Mouse (Mus musculus): Measurements from ENCODE around the gene Olfr393. TPM values are rescaled to one million over a fixed set of nuclear protein-coding genes. Genes with fewer than 3 reads are reported as not detected.

The Olfr393 gene
- polyA plus RNA-seq (2014; fragmentation: Nextera tagmentation; extraction: Ambion mirVana), result not detected in 2 replicates

- ATAC-seq (ENCODE audit: low read depth), result no peak
- no peaks in the 10 kb centered on the region for H3K4me1 ChIP-seq (ENCODE audit: control insufficient read depth, insufficient read depth, low read length)
- H3K27me3 ChIP-seq (ENCODE audit: control insufficient read depth, insufficient read depth, low read length), result no peaks in the 10 kb centered on the region
- H3K9me3 ChIP-seq (ENCODE audit: control insufficient read depth, low read length), result no peaks in the 10 kb centered on the region
- no peak within 1 kb of the TSS for H3K4me2 ChIP-seq (ENCODE audit: low read depth, low read length)
- H3K36me3 ChIP-seq (ENCODE audit: control insufficient read depth, insufficient read depth, low read length), result no peaks in the 10 kb centered on the region
- no peak within 1 kb of the TSS for H3K9ac ChIP-seq (replicated peaks; ENCODE audit: low read depth, low read length)
- H3K27ac ChIP-seq (ENCODE audit: low read depth, low read length), result no peak within 1 kb of the TSS
- no peak within 1 kb of the TSS for H3K4me3 ChIP-seq (ENCODE audit: low read depth, low read length)
These were observed at the start of gene Olfr393 for GRCm38 (mm10) chr11:73851354-73851753. Gene Olfr393, minus strand, starts transcription at chr11:73851454.

DNA sequence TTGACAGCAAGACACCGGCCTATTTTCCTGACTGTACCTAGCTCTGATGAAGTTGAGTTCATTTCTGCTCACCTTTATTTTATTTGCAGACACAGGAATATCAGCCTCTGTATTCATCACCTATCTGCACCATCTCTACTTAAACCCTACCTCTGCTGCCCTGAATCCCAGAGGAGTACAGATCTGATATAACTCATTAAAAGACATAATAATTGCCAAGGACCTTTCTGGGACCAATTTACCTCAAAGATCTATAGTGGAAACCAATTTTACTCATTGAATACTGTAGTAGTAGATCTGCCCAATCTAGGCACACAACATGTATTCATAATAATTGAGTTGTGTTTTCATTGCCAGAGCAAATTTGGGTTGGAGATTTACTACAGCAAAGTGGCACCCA is 39.4 kb upstream of the Olfr393 start, which contains the start of gene Olfr394:
Gene Olfr394 (minus strand): TSS at position 101 of the 400 bp plus-strand sequence.
- no peaks in the 10 kb centered on the region for H3K36me3 ChIP-seq (ENCODE audit: control insufficient read depth, insufficient read depth, low read length)
- no peaks in the 10 kb centered on the region for H3K27me3 ChIP-seq (ENCODE audit: control insufficient read depth, insufficient read depth, low read length)
- H3K4me1 ChIP-seq (ENCODE audit: control insufficient read depth, insufficient read depth, low read length), result no peaks in the 10 kb centered on the region
- 86% methylated on average over 1 of the region's 1 CpGs for WGBS
- H3K9ac ChIP-seq (replicated peaks; ENCODE audit: low read depth, low read length), result no peak within 1 kb of the TSS
- H3K4me3 ChIP-seq (ENCODE audit: low read depth, low read length), result no peak within 1 kb of the TSS
- H3K4me2 ChIP-seq (ENCODE audit: low read depth, low read length), result no peak within 1 kb of the TSS
- ATAC-seq (ENCODE audit: low read depth), result no peak
- H3K9me3 ChIP-seq (ENCODE audit: control insufficient read depth, low read length), result no peaks in the 10 kb centered on the region
- no peak within 1 kb of the TSS for H3K27ac ChIP-seq (ENCODE audit: low read depth, low read length)

DNA sequence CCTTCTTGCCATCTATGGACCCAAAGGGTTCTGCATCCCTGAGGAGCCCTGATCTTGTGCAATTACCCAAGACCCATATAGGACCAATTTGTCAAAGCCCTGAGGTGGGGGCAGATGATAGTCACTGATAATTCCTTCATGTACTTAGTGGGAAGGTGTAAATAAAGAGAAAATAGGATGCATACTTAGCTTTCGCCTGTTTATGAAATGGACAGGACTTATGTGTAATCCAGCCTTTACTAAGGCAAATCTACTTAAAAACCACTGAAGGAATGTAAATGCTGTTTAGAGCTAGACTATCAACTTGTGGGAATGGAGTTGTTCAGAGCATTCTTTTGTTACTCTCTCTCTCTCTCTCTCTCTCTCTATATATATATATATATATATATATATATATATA is 34.3 kb downstream of the Olfr393 start, which contains the start of gene Olfr392:
Gene Olfr392 (minus strand): TSS at position 101 of the 400 bp plus-strand sequence.
- no peaks in the 10 kb centered on the region for H3K4me1 ChIP-seq (ENCODE audit: control insufficient read depth, insufficient read depth, low read length)
- H3K36me3 ChIP-seq (ENCODE audit: control insufficient read depth, insufficient read depth, low read length), result no peaks in the 10 kb centered on the region
- no peak within 1 kb of the TSS for H3K4me2 ChIP-seq (ENCODE audit: low read depth, low read length)
- no peaks in the 10 kb centered on the region for H3K27me3 ChIP-seq (ENCODE audit: control insufficient read depth, insufficient read depth, low read length)
- 97% methylated on average over 1 of the region's 1 CpGs for WGBS
- no peak within 1 kb of the TSS for H3K27ac ChIP-seq (ENCODE audit: low read depth, low read length)
- H3K9ac ChIP-seq (replicated peaks; ENCODE audit: low read depth, low read length), result no peak within 1 kb of the TSS
- peaks cover 5% of the 10 kb centered on the region; the same call in 1 of the 2 replicates for H3K9me3 ChIP-seq (ENCODE audit: control insufficient read depth, low read length)
- no peak within 1 kb of the TSS for H3K4me3 ChIP-seq (ENCODE audit: low read depth, low read length)
- ATAC-seq (ENCODE audit: low read depth), result no peak

GRCm38 (mm10) chr11:73802952-73803351 is 48.3 kb downstream of the Olfr393 start, which contains the start of gene Olfr391-ps:
Gene Olfr391-ps, minus strand, starts transcription at chr11:73803052.
- H3K9ac ChIP-seq (replicated peaks; ENCODE audit: low read depth, low read length), result no peak within 1 kb of the TSS
- no peaks in the 10 kb centered on the region for H3K27me3 ChIP-seq (ENCODE audit: control insufficient read depth, insufficient read depth, low read length)
- no peaks in the 10 kb centered on the region for H3K36me3 ChIP-seq (ENCODE audit: control insufficient read depth, insufficient read depth, low read length)
- H3K9me3 ChIP-seq (ENCODE audit: control insufficient read depth, low read length), result no peaks in the 10 kb centered on the region; the same call in 1 of the 2 replicates
- no peak within 1 kb of the TSS for H3K4me3 ChIP-seq (ENCODE audit: low read depth, low read length)
- 49% methylated on average over 1 of the region's 1 CpGs for WGBS
- ATAC-seq (ENCODE audit: low read depth), result no peak
- H3K4me1 ChIP-seq (ENCODE audit: control insufficient read depth, insufficient read depth, low read length), result no peaks in the 10 kb centered on the region
- H3K4me2 ChIP-seq (ENCODE audit: low read depth, low read length), result no peak within 1 kb of the TSS
- no peak within 1 kb of the TSS for H3K27ac ChIP-seq (ENCODE audit: low read depth, low read length)

Other genes with a start within 250 kb of the Olfr393 start
- not detected in 2 replicates for gene Zfp735, start 162.7 kb downstream of the Olfr393 start, polyA plus RNA-seq (2014; fragmentation: Nextera tagmentation; extraction: Ambion mirVana)
- not detected in 2 replicates for gene Olfr389, start 70.7 kb downstream of the Olfr393 start, polyA plus RNA-seq (2014; fragmentation: Nextera tagmentation; extraction: Ambion mirVana)
- not detected in 2 replicates for gene Olfr390, start 68.5 kb downstream of the Olfr393 start, polyA plus RNA-seq (2014; fragmentation: Nextera tagmentation; extraction: Ambion mirVana)
- gene Olfr391-ps, start 48.4 kb downstream of the Olfr393 start, polyA plus RNA-seq (2014; fragmentation: Nextera tagmentation; extraction: Ambion mirVana), result not detected in 2 replicates
- not detected in 2 replicates for gene Olfr392, start 34.4 kb downstream of the Olfr393 start, polyA plus RNA-seq (2014; fragmentation: Nextera tagmentation; extraction: Ambion mirVana)
- not detected in 2 replicates for gene Olfr394, start 39.3 kb upstream of the Olfr393 start, polyA plus RNA-seq (2014; fragmentation: Nextera tagmentation; extraction: Ambion mirVana)
- not detected in 2 replicates for gene Olfr395, start 57.8 kb upstream of the Olfr393 start, polyA plus RNA-seq (2014; fragmentation: Nextera tagmentation; extraction: Ambion mirVana)
- gene Olfr23, start 85.2 kb upstream of the Olfr393 start, polyA plus RNA-seq (2014; fragmentation: Nextera tagmentation; extraction: Ambion mirVana), result not detected in 2 replicates
- not detected in 2 replicates for gene Olfr397, start 109.4 kb upstream of the Olfr393 start, polyA plus RNA-seq (2014; fragmentation: Nextera tagmentation; extraction: Ambion mirVana)
- not detected in 2 replicates for gene Olfr398, start 139.0 kb upstream of the Olfr393 start, polyA plus RNA-seq (2014; fragmentation: Nextera tagmentation; extraction: Ambion mirVana)
- not detected in 2 replicates for gene Olfr139, start 205.1 kb upstream of the Olfr393 start, polyA plus RNA-seq (2014; fragmentation: Nextera tagmentation; extraction: Ambion mirVana)
- gene Olfr399, start 205.2 kb upstream of the Olfr393 start, polyA plus RNA-seq (2014; fragmentation: Nextera tagmentation; extraction: Ambion mirVana), result not detected in 2 replicates
- not detected in 2 replicates for gene Zfp616, start 218.5 kb upstream of the Olfr393 start, polyA plus RNA-seq (2014; fragmentation: Nextera tagmentation; extraction: Ambion mirVana)

All from neural tube, embryonic 14.5 days (tissue).